Mouse (Mus musculus) stomach, embryonic 15.5 days (tissue): ENCODE data around the gene Schip1. TPM values are rescaled to one million over a fixed set of nuclear protein-coding genes. Genes with fewer than 3 reads are reported as not detected.

ENCODE experiments used
- ATAC-seq: fragments of 200-750 bp; cut with Nextera tagmentation; 2 replicates; pipeline ENCODE4 v1.8.0; 2017; ENCODE audit warnings: low read depth, moderate number of reproducible peaks, moderate TSS enrichment; ENCODE audit not compliant: insufficient read depth, low FRiP score
- H3K27ac ChIP-seq: fragments of 300-500 bp; sonication (generic); 2 replicates; pipeline ENCODE4 v1.5.1; 2015; ENCODE audit warnings: mild to moderate bottlenecking, inconsistent platforms
- H3K27me3 ChIP-seq: fragments of 300-500 bp; sonication (generic); replicated peaks from 2 replicates; pipeline ENCODE4 v1.6.1; 2015; ENCODE audit warnings: inconsistent platforms
- H3K36me3 ChIP-seq: fragments of 300-500 bp; sonication (generic); 2 replicates; pipeline ENCODE4 v1.6.1; 2015; ENCODE audit warnings: inconsistent platforms
- H3K4me1 ChIP-seq: fragments of 300-500 bp; sonication (generic); 2 replicates; pipeline ENCODE4 v1.6.1; 2015; ENCODE audit warnings: inconsistent platforms
- H3K4me2 ChIP-seq: fragments of 300-500 bp; sonication (generic); 2 replicates; pipeline ENCODE4 v1.6.1; 2015; ENCODE audit warnings: mild to moderate bottlenecking, inconsistent platforms
- H3K4me3 ChIP-seq: fragments of 300-500 bp; sonication (generic); replicated peaks from 2 replicates; pipeline ENCODE4 v1.5.1; 2015; ENCODE audit warnings: inconsistent platforms
- H3K9ac ChIP-seq: fragments of 300-500 bp; sonication (generic); 2 replicates; pipeline ENCODE4 v1.6.1; 2015; ENCODE audit warnings: inconsistent platforms
- H3K9me3 ChIP-seq: fragments of 300-500 bp; sonication (generic); 2 replicates; pipeline ENCODE4 v1.6.1; 2016; ENCODE audit warnings: inconsistent platforms
- WGBS: fragments of 180-500 bp; shearing (Covaris S2); methylation state at CpG from one replicate; pipeline ENCODE4 v1.1.7; 2015; 5-methylcytosine and 5-hydroxymethylcytosine counted together
- polyA plus RNA-seq: library from polyadenylated mRNA; unstranded; fragments of >200 nt; fragmentation: Nextera tagmentation; extraction: Ambion mirVana; gene quantifications from 2 replicates; pipeline ENCODE4 v1.2.1, GENCODE M21; 2015

Schip1 gene
- polyA plus RNA-seq, 1 experiment from 2014 or later, result 49.4 TPM

DNA sequence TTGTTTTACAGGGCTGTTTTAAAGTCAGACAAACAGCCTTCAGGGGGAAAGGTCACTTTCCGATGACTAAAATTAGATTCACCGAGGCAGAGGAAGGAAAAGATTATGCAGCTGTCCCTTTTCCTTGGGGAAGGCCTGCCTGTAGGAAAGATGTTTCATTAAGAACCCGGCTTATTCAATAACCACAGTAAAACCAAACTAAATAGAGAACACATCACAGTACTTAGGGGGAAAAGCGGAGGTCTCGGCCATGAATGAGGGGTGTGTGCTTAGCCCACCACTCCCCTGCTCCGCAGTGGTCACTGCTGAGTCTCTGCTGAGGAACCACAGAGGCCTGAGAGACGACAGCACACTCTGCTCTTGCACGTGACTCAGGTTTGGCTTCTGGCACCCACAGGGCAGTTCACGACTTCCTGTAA, 522.1 kb downstream of the Schip1 start:
- ATAC-seq, result no peak; the same call in 1 of the 2 replicates
- H3K9ac ChIP-seq, result no peak overlapping the region
- H3K27me3 ChIP-seq, result no peaks in the 10 kb centered on the region
- H3K27ac ChIP-seq, result no peak overlapping the region
- WGBS, result 31% methylated on average over 9 of the region's 9 CpGs
- H3K4me1 ChIP-seq, result peaks cover 31% of the 10 kb centered on the region
- no peaks in the 10 kb centered on the region for H3K36me3 ChIP-seq
- H3K4me2 ChIP-seq, result no peak overlapping the region
- no peak overlapping the region for H3K4me3 ChIP-seq
- no peaks in the 10 kb centered on the region for H3K9me3 ChIP-seq

- Histone ChIP-seq H3K4me1 (peaks cover 35% of the 10 kb centered on the region), H3K9ac (no peak overlapping the region), H3K27ac (no peak overlapping the region), H3K4me3 (no peak overlapping the region), H3K27me3 (no peaks in the 10 kb centered on the region), H3K9me3 (no peaks in the 10 kb centered on the region), H3K4me2 (no peak overlapping the region), H3K36me3 (no peaks in the 10 kb centered on the region)
- ATAC-seq, result no peak
- 72% methylated on average over 10 of the region's 10 CpGs for WGBS
Measured at GRCm38 (mm10) chr3:68587567-68588245, 523.1 kb downstream of the Schip1 start.

DNA sequence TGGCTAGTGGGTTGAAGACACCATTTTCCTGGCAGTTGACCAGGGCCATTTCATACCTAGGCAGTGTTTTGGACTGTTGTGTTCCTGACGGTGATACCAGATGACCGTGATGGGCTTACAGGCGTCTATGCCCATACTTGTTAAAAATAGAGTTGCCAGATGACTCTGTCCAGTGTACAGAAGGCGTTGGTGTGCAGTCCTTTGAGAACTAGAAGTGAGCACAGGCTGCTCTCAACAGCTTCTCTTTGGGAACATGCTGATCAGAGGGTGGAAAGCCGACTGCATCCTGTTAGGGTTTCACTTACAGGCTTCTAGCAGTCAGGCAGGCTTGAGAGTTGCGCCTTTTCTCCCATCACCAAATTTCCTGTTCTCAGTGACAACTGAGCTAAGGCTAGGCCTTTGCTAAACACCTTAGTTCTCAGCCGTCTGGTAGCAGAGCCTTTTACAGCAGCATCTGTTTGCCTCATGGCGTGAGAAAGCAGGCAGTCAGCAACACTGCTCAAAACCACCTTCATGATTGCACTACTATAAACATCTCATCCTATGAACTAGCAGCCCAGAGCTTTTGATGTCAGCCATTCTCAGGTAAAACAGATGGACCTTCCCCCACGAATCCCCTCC, 524.7 kb downstream of the Schip1 start:
- no peak overlapping the region for H3K9ac ChIP-seq

DNA sequence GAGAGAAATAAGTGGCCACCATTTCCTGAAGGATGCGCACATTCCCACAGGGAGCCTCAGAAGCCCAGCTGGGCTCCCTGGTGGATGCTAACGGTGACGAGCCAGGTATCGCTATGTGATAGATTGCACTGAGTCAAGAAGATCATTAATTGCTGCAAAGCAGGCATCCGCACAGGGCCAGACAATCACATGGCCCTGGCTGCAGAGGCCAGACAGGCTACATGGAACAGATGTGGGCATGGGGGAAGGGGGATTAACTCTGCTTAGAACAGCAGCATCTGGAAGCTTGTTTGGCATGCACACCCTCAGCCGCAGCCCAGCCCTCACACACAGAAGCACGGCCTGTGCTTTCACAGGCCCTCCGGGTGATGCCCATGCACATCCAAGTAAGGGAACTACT, 525.8 kb downstream of the Schip1 start:
- Histone ChIP-seq H3K9me3 (no peaks in the 10 kb centered on the region), H3K9ac (no peak overlapping the region), H3K36me3 (no peaks in the 10 kb centered on the region), H3K4me1 (peaks cover 22% of the 10 kb centered on the region; the same call in 1 of the 2 replicates), H3K4me2 (no peak overlapping the region), H3K27ac (peak overlapping the region; percentile 11; the same call in 1 of the 2 replicates), H3K27me3 (no peaks in the 10 kb centered on the region), H3K4me3 (no peak overlapping the region)
- ATAC-seq, result 0 out of 2 replicates have a peak, but pooled peaks have one; percentile 40
- 41% methylated on average over 8 of the region's 8 CpGs for WGBS

More for the DNA sequence above, 524.7 kb downstream of the Schip1 start:
- WGBS, result 75% methylated on average over 9 of the region's 9 CpGs
- no peak overlapping the region for H3K4me3 ChIP-seq
- H3K27me3 ChIP-seq, result no peaks in the 10 kb centered on the region
- no peaks in the 10 kb centered on the region for H3K9me3 ChIP-seq
- H3K4me1 ChIP-seq, result peaks cover 22% of the 10 kb centered on the region; the same call in 1 of the 2 replicates
- H3K4me2 ChIP-seq, result no peak overlapping the region
- ATAC-seq, result no peak
- no peaks in the 10 kb centered on the region for H3K36me3 ChIP-seq
- H3K27ac ChIP-seq, result no peak overlapping the region

DNA sequence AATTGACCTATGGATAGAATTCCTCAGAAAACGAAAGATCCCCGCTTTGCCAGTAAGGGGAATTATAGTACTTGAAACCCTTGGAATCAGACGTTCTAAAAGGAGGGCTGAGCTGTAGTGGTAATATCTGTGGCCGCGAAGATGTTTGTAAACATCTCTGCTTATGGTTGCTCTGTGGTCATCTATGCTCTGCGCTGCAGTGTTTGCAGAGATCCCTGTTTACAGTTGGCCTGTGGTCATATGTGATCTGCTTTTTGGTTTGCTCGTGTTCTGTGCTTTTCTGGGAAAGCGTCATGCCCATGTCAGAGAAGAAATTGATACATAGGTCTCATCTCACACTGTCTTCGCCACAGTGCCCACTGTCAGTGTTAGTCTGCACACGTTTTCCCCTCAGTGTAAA, 528.0 kb downstream of the Schip1 start:
- H3K27ac ChIP-seq, result no peak overlapping the region
- no peak overlapping the region for H3K4me2 ChIP-seq

DNA sequence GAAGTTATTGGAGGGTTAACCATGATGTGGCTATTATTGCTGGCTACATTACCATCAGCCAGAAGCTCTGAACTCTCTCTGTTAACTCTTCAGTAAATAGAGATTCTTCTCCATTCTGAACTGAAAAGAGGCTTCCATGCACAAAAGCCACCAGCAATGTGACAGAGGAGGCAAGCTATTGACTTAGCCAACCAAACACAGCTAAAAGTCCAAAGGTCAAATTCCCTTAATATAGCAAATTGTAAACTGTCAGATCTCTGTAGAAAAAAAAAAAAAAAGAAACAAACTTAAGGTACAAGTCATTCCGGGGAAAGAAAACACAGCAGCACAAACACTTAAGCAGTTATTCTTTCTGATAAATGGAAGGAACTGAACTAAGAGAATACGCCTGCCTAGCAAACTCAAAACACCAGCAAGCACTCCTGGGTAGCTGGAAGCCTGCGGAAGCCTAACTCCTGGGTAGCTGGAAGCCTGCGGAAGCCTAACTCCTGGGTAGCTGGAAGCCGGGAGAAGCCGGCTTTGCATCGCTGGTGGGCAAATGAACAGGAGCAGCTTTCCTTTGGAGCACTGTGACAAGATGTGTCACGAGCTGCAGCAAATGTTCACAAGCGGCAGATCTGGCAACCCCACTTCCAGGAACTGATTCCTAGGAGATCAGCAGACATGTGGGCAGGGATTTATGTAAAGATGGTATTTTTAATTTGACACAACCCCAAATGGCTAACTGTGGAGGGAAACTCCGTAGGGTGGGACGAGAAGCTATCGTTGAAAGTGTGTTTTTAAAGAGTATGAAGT, 528.7 kb downstream of the Schip1 start:
- H3K9me3 ChIP-seq, result no peaks in the 10 kb centered on the region
- 0 out of 2 replicates have a peak overlapping the region, but pooled peaks have one; percentile 32 for H3K27ac ChIP-seq
- no peak overlapping the region for H3K4me3 ChIP-seq
- H3K4me1 ChIP-seq, result peaks cover 19% of the 10 kb centered on the region; the same call in 1 of the 2 replicates
- H3K9ac ChIP-seq, result no peak overlapping the region
- ATAC-seq, result no peak
- 59% methylated on average over 12 of the region's 12 CpGs for WGBS
- H3K27me3 ChIP-seq, result no peaks in the 10 kb centered on the region
- peak overlapping the region; percentile 22; the same call in 1 of the 2 replicates for H3K4me2 ChIP-seq
- H3K36me3 ChIP-seq, result no peaks in the 10 kb centered on the region

More for the DNA sequence above, 528.0 kb downstream of the Schip1 start:
- H3K4me3 ChIP-seq, result no peak overlapping the region
- no peak for ATAC-seq
- H3K9ac ChIP-seq, result no peak overlapping the region
- no peaks in the 10 kb centered on the region for H3K36me3 ChIP-seq
- no peaks in the 10 kb centered on the region for H3K9me3 ChIP-seq
- H3K4me1 ChIP-seq, result peaks cover 19% of the 10 kb centered on the region; the same call in 1 of the 2 replicates
- no peaks in the 10 kb centered on the region for H3K27me3 ChIP-seq
- 67% methylated on average over 10 of the region's 10 CpGs for WGBS

- Histone ChIP-seq H3K4me1 (peaks cover 15% of the 10 kb centered on the region; the same call in 1 of the 2 replicates), H3K27ac (no peak overlapping the region), H3K36me3 (no peaks in the 10 kb centered on the region), H3K9me3 (no peaks in the 10 kb centered on the region), H3K4me2 (no peak overlapping the region), H3K27me3 (no peaks in the 10 kb centered on the region), H3K4me3 (no peak overlapping the region), H3K9ac (no peak overlapping the region)
- 49% methylated on average over 10 of the region's 10 CpGs for WGBS
- ATAC-seq, result no peak
Measured at GRCm38 (mm10) chr3:68595316-68595925, 530.8 kb downstream of the Schip1 start.

DNA sequence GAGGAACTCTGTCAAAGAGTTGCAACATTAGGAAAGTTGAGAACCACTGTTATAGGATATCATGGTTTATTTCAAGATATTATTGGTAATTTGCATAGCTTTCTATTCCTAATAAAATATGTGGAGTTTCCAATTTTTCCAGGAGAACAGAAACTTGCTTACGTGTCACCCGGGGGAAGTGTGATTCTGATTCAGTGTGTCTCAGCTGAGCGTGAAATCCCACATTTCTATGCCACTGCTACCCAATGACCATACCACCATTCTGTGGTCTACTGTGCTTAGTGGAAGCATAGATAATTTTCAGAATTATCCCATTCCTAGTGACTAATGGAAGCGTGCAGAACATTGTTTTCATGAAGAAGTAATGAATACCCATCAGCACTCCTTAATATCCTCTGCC, 532.3 kb downstream of the Schip1 start:
- Histone ChIP-seq H3K4me3 (no peak overlapping the region), H3K4me1 (0 out of 2 replicates have a peak, but pooled peaks cover 5% of the 10 kb centered on the region)
- WGBS, result 90% methylated on average over 4 of the region's 4 CpGs

DNA sequence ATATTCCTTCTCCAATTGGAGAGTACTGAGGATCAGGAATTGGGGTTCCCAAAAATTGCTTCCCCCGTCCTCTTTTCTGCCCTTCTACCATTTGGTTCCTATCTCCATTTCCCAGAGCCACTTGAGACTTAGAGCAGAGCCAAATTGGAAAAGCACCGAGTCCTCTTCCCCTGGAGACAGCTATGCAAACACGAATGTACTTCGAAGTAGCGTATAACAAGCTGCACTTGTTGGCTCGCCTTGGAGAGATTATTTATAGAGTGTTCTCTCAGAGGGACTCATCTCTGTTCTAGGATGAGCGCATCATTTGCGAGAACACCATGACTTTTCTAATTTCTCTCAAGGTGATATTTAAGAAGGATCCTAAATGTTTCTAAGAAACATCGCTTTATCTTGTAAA, 538.3 kb downstream of the Schip1 start:
- Histone ChIP-seq H3K36me3 (no peaks in the 10 kb centered on the region), H3K27me3 (no peaks in the 10 kb centered on the region), H3K27ac (no peak overlapping the region), H3K9ac (no peak overlapping the region), H3K4me3 (no peak overlapping the region), H3K4me1 (no peaks in the 10 kb centered on the region; the same call in 1 of the 2 replicates), H3K4me2 (no peak overlapping the region), H3K9me3 (no peaks in the 10 kb centered on the region)
- no peak for ATAC-seq
- WGBS, result 84% methylated on average over 9 of the region's 9 CpGs

More for the DNA sequence above, 532.3 kb downstream of the Schip1 start:
- no peak for ATAC-seq
- no peak overlapping the region for H3K9ac ChIP-seq
- H3K27me3 ChIP-seq, result no peaks in the 10 kb centered on the region
- H3K27ac ChIP-seq, result no peak overlapping the region
- H3K9me3 ChIP-seq, result no peaks in the 10 kb centered on the region
- H3K36me3 ChIP-seq, result no peaks in the 10 kb centered on the region
- no peak overlapping the region for H3K4me2 ChIP-seq

- H3K4me1 ChIP-seq, result no peaks in the 10 kb centered on the region; the same call in 1 of the 2 replicates
- H3K4me2 ChIP-seq, result no peak overlapping the region
- no peaks in the 10 kb centered on the region for H3K9me3 ChIP-seq
- H3K4me3 ChIP-seq, result no peak overlapping the region
- no peak overlapping the region for H3K9ac ChIP-seq
- 72% methylated on average over 10 of the region's 10 CpGs for WGBS
- no peak overlapping the region for H3K27ac ChIP-seq
- H3K27me3 ChIP-seq, result no peaks in the 10 kb centered on the region
- no peak for ATAC-seq
- no peaks in the 10 kb centered on the region for H3K36me3 ChIP-seq
Measured at GRCm38 (mm10) chr3:68604467-68604866, 539.9 kb downstream of the Schip1 start.

- Histone ChIP-seq H3K9me3 (no peaks in the 10 kb centered on the region), H3K4me3 (no peak overlapping the region), H3K4me1 (no peaks in the 10 kb centered on the region; the same call in 1 of the 2 replicates), H3K36me3 (no peaks in the 10 kb centered on the region), H3K4me2 (no peak overlapping the region), H3K27ac (no peak overlapping the region), H3K9ac (no peak overlapping the region), H3K27me3 (no peaks in the 10 kb centered on the region)
- 87% methylated on average over 10 of the region's 10 CpGs for WGBS
- no peak for ATAC-seq
Measured at GRCm38 (mm10) chr3:68604962-68605361, 540.4 kb downstream of the Schip1 start.
